ENCODE assay signal across 13 mouse cellular contexts in the genomic region with DNA sequence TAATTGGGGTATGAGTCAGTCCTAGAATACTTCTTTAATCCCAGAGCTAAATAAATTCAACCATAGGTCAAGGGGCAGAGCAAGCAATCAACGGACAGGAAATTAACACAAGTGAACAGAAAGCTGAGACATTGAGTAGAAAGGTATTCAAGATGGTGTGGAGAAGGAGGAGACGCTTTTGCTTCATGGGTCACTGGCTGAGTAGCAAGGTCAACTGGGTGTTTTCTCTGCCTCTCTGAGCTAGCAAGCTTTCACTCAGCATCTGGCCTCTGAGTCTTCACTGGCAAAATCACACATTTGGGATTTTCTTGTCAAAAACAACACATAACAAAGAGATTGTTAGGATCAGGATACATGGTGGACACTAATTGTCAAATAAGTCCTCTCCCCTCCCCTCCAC.
"Had no signal": no experiment of that assay in that cellular context is flagged by ENCODE, and none has a peak within 500 bp of the region (broad histone marks: within the 10 kb centered on the region; RNA-seq: fewer than 3 reads in every experiment).

No protein-coding gene starts in this region.

- ATAC-seq: intestine, postnatal 0 days; liver, embryonic 12.5 days; midbrain, embryonic 16.5 days had no signal

- H3K27me3 ChIP-seq: limb, embryonic 15.5 days; liver, embryonic 12.5 days; neural tube, embryonic 13.5 days had no signal

- DNase-seq: kidney, postnatal 14 days; lung, embryonic 14.5 days; lung, postnatal 10 days; lung, postnatal 4 days; retina, postnatal 1 day; thymus, postnatal 36 days had no signal

- H3K9ac ChIP-seq: limb, embryonic 15.5 days; liver, embryonic 12.5 days; lung, embryonic 14.5 days; neural tube, embryonic 13.5 days had no signal

- H3K4me2 ChIP-seq: limb, embryonic 15.5 days; liver, embryonic 12.5 days; lung, embryonic 14.5 days; neural tube, embryonic 13.5 days had no signal

- H3K9me3 ChIP-seq: limb, embryonic 15.5 days; liver, embryonic 12.5 days; midbrain, embryonic 10.5 days; neural tube, embryonic 13.5 days had no signal

- H3K36me3 ChIP-seq: limb, embryonic 15.5 days; liver, embryonic 12.5 days; midbrain, embryonic 10.5 days; neural tube, embryonic 13.5 days had no signal

- H3K27ac ChIP-seq: left cerebral cortex, adult 2 months; limb, embryonic 15.5 days; liver, embryonic 12.5 days; midbrain, embryonic 10.5 days; neural tube, embryonic 13.5 days had no signal

- H3K4me1 ChIP-seq: limb, embryonic 15.5 days; liver, embryonic 12.5 days; neural tube, embryonic 13.5 days had no signal

- H3K4me3 ChIP-seq: left cerebral cortex, adult 2 months; limb, embryonic 15.5 days; liver, embryonic 12.5 days; midbrain, embryonic 10.5 days; neural tube, embryonic 13.5 days had no signal
